Mouse (Mus musculus): ENCODE results near the gene Xpot. TPM values are rescaled to one million over a fixed set of nuclear protein-coding genes. Genes with fewer than 3 reads are reported as not detected.

Gene Xpot
- polyA plus RNA-seq, 1 experiment from 2014 or later, result 63.6 TPM

DNA sequence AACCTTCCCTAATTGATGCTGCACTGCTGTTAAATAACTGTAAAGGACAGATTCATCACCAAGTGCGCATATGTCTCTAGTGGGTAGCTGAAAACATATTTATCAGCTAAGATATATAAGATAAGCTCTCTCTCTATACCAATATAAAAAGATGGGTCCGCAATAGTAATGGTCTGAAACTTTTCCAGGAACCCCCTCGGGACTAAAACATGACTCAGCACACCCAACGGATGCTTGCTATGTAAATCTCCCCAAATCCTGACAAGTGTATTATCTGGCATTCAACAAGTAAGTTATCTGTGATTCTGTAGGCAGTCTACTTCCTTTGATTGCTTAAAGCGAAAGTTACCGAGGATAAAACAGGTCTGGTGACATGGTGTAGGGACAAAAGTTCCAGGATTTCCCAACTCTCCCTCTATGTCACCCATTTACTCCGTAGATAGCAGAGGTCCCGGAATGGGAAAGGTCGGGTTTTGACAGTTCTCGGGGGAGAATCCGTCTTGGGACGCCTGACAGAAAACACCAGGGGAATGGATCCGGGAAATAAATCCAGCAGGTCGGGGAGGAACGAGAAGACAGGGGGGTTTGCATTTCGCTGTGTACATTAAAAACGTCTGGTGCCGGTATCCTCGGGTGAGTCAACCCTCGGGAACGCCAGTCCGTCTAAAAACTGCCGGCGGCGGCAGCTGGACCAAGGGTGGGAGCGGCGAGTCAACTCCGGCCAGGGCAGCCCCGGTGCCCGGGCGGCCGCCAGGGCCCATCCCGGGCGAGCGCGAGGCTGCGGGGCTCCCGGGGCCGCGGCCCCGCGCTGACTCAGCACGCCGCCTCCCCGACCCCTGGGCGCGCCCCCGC lies 40.1 kb downstream of the Xpot start:
- 3% methylated on average over 43 of the region's 48 CpGs for WGBS
- Histone ChIP-seq H3K9me3 (ENCODE audit: control insufficient read depth, low read length) (no peaks in the 10 kb centered on the region), H3K4me2 (replicated peaks; ENCODE audit: low read depth, low read length) (peak overlapping the region; percentile 57), H3K9ac (ENCODE audit: low read depth, low read length) (peak overlapping the region; percentile 92), H3K27ac (ENCODE audit: low read depth, low read length) (peak overlapping the region; percentile 62), H3K36me3 (ENCODE audit: control insufficient read depth, insufficient read depth, low read length) (peaks cover 31% of the 10 kb centered on the region), H3K4me1 (ENCODE audit: control insufficient read depth, insufficient read depth, low read length) (peaks cover 7% of the 10 kb centered on the region; the same call in 1 of the 2 replicates), H3K4me3 (ENCODE audit: low read length) (peak overlapping the region; percentile 85), H3K27me3 (ENCODE audit: control insufficient read depth, insufficient read depth, low read length) (no peaks in the 10 kb centered on the region)
- ATAC-seq (ENCODE audit: low FRiP score, low TSS enrichment), result peak; percentile 74

DNA sequence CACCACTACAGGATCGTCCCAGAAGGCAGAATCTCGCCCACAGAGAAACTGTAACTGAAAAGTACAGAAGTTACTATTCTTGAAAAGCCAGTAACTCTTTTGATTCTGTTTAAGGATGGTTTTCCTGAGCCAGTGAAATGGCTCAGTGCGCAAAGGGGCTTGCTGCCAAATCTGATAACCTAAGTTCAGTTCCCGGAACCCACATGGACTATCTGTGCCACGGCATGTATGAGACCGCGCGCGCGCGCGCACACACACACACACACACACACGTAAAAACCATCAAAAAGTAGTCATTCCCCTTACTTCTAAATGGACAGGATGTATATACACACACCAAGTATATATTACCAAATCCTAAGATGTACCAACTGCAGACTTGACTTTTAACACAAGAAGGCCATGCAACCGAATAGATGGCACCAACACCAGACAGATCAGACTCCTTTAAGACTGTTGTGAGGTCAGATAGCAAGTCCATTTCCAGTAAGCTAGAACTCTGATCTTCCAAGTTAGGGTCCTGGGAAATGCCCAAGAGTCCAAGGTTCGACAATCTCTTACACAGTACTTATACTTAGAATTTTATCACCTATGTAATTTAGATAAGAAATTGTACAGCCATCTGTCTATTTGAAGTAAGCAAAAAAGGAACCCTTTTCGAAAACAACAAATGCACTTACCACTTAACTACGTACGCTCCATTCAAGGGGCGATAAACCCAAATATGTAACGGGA lies 40.9 kb downstream of the Xpot start:
- peaks cover 6% of the 10 kb centered on the region; the same call in 1 of the 2 replicates for H3K4me1 ChIP-seq (ENCODE audit: control insufficient read depth, insufficient read depth, low read length)
- H3K4me3 ChIP-seq (ENCODE audit: low read length), result peak overlapping the region; percentile 85; the same call in 1 of the 2 replicates
- H3K36me3 ChIP-seq (ENCODE audit: control insufficient read depth, insufficient read depth, low read length), result peaks cover 36% of the 10 kb centered on the region
- H3K4me2 ChIP-seq (replicated peaks; ENCODE audit: low read depth, low read length), result peak overlapping the region; percentile 57
- H3K9ac ChIP-seq (ENCODE audit: low read depth, low read length), result peak overlapping the region; percentile 92; the same call in 1 of the 2 replicates
- no peaks in the 10 kb centered on the region for H3K9me3 ChIP-seq (ENCODE audit: control insufficient read depth, low read length)
- WGBS, result 88% methylated on average over 20 of the region's 20 CpGs
- H3K27me3 ChIP-seq (ENCODE audit: control insufficient read depth, insufficient read depth, low read length), result no peaks in the 10 kb centered on the region
- no peak for ATAC-seq (ENCODE audit: low FRiP score, low TSS enrichment)
- no peak overlapping the region for H3K27ac ChIP-seq (ENCODE audit: low read depth, low read length)

DNA sequence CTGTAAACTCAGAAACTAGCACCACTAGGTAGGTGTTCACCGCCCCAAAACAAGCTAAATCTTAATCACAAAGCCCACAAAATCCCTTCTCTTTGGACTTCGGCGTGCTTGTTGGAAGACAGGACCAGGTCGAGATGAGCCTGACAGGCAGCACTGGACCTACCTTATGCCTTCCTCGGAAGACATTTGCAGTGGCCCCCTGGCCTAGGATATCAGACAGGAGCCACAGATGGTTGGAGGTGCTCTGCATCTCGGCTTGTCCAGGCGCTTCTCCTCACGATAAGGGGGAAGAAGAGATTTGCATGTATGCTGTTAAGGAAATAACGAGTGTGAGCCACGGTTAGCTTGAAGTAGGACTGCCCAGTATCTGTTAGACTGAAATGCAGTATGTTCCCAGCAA lies 42.1 kb downstream of the Xpot start:
- no peak overlapping the region for H3K27ac ChIP-seq (ENCODE audit: low read depth, low read length)
- ATAC-seq (ENCODE audit: low FRiP score, low TSS enrichment), result no peak

DNA sequence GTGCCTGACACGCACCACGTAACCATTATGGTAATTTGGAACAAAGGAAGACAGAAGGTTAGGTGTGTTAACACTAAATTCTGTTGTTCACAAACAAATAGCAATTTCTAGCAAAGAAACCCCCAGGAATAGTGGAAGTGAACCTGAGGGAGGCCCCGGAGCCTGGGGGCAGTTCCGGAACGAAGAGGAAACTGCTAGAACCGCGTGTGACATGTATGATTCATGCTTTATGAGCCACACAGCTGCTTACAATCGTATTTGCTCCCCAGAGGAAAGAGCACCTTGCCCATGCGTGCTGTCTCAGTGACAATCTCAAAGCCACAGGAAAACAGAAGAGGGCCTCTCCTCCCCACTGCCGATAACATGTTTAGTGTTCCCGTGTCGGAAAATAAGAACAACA lies 43.1 kb downstream of the Xpot start:
- Histone ChIP-seq H3K9ac (ENCODE audit: low read depth, low read length) (no peak overlapping the region), H3K4me1 (ENCODE audit: control insufficient read depth, insufficient read depth, low read length) (peaks cover 6% of the 10 kb centered on the region; the same call in 1 of the 2 replicates), H3K27ac (ENCODE audit: low read depth, low read length) (no peak overlapping the region), H3K9me3 (ENCODE audit: control insufficient read depth, low read length) (no peaks in the 10 kb centered on the region), H3K27me3 (ENCODE audit: control insufficient read depth, insufficient read depth, low read length) (no peaks in the 10 kb centered on the region), H3K4me3 (ENCODE audit: low read length) (no peak overlapping the region), H3K36me3 (ENCODE audit: control insufficient read depth, insufficient read depth, low read length) (peaks cover 40% of the 10 kb centered on the region), H3K4me2 (replicated peaks; ENCODE audit: low read depth, low read length) (no peak overlapping the region)
- WGBS, result 85% methylated on average over 12 of the region's 12 CpGs
- no peak for ATAC-seq (ENCODE audit: low FRiP score, low TSS enrichment)

More for the DNA sequence above, 42.1 kb downstream of the Xpot start:
- H3K4me3 ChIP-seq (ENCODE audit: low read length), result no peak overlapping the region
- no peaks in the 10 kb centered on the region for H3K9me3 ChIP-seq (ENCODE audit: control insufficient read depth, low read length)
- peaks cover 6% of the 10 kb centered on the region; the same call in 1 of the 2 replicates for H3K4me1 ChIP-seq (ENCODE audit: control insufficient read depth, insufficient read depth, low read length)
- WGBS, result 96% methylated on average over 10 of the region's 10 CpGs
- no peak overlapping the region for H3K4me2 ChIP-seq (replicated peaks; ENCODE audit: low read depth, low read length)
- peaks cover 36% of the 10 kb centered on the region for H3K36me3 ChIP-seq (ENCODE audit: control insufficient read depth, insufficient read depth, low read length)
- no peaks in the 10 kb centered on the region for H3K27me3 ChIP-seq (ENCODE audit: control insufficient read depth, insufficient read depth, low read length)
- H3K9ac ChIP-seq (ENCODE audit: low read depth, low read length), result no peak overlapping the region

DNA sequence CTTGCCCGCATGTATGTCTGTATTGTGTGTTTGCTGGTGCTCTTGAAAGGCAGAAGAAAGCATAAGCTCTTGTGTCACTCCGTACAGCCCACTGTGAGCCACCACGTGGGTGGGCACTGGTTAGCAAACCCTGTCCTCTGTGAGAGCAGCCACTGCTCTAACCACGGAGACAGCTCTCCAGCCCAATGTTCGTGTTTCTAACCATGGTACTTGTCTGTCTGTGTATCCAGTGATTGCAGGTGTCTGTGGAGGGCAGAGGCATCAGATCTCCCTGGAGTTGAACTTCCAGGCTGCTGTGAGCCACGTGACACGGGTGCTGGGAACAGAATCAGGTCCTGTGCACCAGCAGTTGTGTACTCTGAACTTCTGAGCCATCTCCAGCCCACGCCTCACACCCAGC lies 43.8 kb downstream of the Xpot start:
- Histone ChIP-seq H3K36me3 (ENCODE audit: control insufficient read depth, insufficient read depth, low read length) (peaks cover 40% of the 10 kb centered on the region), H3K4me2 (replicated peaks; ENCODE audit: low read depth, low read length) (no peak overlapping the region), H3K9me3 (ENCODE audit: control insufficient read depth, low read length) (no peaks in the 10 kb centered on the region), H3K27ac (ENCODE audit: low read depth, low read length) (no peak overlapping the region), H3K27me3 (ENCODE audit: control insufficient read depth, insufficient read depth, low read length) (no peaks in the 10 kb centered on the region), H3K9ac (ENCODE audit: low read depth, low read length) (no peak overlapping the region), H3K4me1 (ENCODE audit: control insufficient read depth, insufficient read depth, low read length) (peaks cover 6% of the 10 kb centered on the region; the same call in 1 of the 2 replicates), H3K4me3 (ENCODE audit: low read length) (no peak overlapping the region)
- 94% methylated on average over 8 of the region's 8 CpGs for WGBS
- no peak for ATAC-seq (ENCODE audit: low FRiP score, low TSS enrichment)

DNA sequence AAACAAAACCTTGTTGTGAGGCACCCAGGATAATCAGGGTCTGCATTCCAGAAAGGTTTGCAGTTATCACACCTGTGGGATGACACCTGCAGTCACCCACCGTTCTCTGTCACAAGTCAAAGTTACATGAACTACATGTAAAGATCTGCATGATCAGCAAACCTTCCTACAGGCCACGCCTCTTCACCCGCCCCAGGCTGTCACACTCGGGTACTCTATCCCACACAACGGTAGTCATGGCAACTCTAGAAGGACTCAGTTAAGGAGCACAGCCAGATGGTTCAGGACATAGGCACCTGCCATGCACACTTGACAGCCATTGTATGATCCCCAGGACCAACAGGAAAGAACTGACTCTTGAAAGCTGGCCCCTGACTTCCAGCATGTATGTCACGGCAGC lies 44.7 kb downstream of the Xpot start:
- Histone ChIP-seq H3K9me3 (ENCODE audit: control insufficient read depth, low read length) (no peaks in the 10 kb centered on the region), H3K27ac (ENCODE audit: low read depth, low read length) (no peak overlapping the region), H3K4me2 (replicated peaks; ENCODE audit: low read depth, low read length) (no peak overlapping the region), H3K9ac (ENCODE audit: low read depth, low read length) (no peak overlapping the region), H3K27me3 (ENCODE audit: control insufficient read depth, insufficient read depth, low read length) (no peaks in the 10 kb centered on the region), H3K4me3 (ENCODE audit: low read length) (no peak overlapping the region), H3K4me1 (ENCODE audit: control insufficient read depth, insufficient read depth, low read length) (peaks cover 6% of the 10 kb centered on the region; the same call in 1 of the 2 replicates), H3K36me3 (ENCODE audit: control insufficient read depth, insufficient read depth, low read length) (peaks cover 41% of the 10 kb centered on the region)
- ATAC-seq (ENCODE audit: low FRiP score, low TSS enrichment), result peak; percentile 69; the same call in 1 of the 2 replicates
- 78% methylated on average over 6 of the region's 6 CpGs for WGBS

DNA sequence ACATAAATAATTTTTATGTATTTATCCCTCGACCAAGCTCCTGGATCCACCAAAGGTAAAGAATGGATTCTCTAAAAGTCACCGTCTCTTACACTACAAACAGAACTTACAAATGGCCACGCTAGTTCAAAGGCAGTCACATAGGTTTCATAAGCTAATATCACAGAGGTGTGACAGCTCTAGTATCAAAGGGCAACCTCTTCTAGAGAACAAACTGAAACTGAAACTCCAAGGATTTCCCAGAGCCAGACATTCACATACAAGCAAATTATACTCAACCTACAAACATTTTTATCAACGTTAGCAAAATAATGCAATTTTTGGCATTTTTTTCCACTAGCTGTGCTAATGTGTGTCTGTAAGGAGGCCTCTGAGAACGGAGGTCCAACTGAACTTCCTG lies 45.8 kb downstream of the Xpot start:
- 98% methylated on average over 5 of the region's 5 CpGs for WGBS
- no peak for ATAC-seq (ENCODE audit: low FRiP score, low TSS enrichment)
- no peak overlapping the region for H3K4me3 ChIP-seq (ENCODE audit: low read length)
- no peak overlapping the region for H3K4me2 ChIP-seq (replicated peaks; ENCODE audit: low read depth, low read length)
- peaks cover 3% of the 10 kb centered on the region; the same call in 1 of the 2 replicates for H3K4me1 ChIP-seq (ENCODE audit: control insufficient read depth, insufficient read depth, low read length)
- no peak overlapping the region for H3K27ac ChIP-seq (ENCODE audit: low read depth, low read length)
- H3K27me3 ChIP-seq (ENCODE audit: control insufficient read depth, insufficient read depth, low read length), result no peaks in the 10 kb centered on the region
- H3K9ac ChIP-seq (ENCODE audit: low read depth, low read length), result no peak overlapping the region
- H3K36me3 ChIP-seq (ENCODE audit: control insufficient read depth, insufficient read depth, low read length), result peaks cover 49% of the 10 kb centered on the region
- no peaks in the 10 kb centered on the region for H3K9me3 ChIP-seq (ENCODE audit: control insufficient read depth, low read length)

DNA sequence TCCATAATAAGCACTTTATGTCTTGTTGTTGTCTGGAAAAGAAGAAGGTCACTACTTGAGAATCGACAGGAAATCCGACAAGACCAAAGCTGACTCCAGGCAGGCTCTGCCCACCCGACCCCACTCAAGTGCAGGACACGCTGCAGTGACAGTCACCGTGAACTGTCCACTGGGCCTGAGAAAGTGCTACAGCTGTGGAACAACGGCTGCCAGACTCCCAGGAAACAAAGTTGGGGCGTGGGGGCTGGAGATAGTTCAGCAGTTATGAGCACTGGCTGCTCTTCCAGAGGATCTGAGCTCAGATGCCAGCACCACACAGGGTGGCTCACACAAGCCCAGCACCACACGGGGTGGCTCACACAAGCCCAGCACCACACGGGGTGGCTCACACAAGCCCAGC lies 49.8 kb downstream of the Xpot start:
- Histone ChIP-seq H3K36me3 (ENCODE audit: control insufficient read depth, insufficient read depth, low read length) (peaks cover 46% of the 10 kb centered on the region), H3K9me3 (ENCODE audit: control insufficient read depth, low read length) (no peaks in the 10 kb centered on the region), H3K4me2 (replicated peaks; ENCODE audit: low read depth, low read length) (no peak overlapping the region), H3K27ac (ENCODE audit: low read depth, low read length) (no peak overlapping the region), H3K4me3 (ENCODE audit: low read length) (no peak overlapping the region), H3K4me1 (ENCODE audit: control insufficient read depth, insufficient read depth, low read length) (no peaks in the 10 kb centered on the region), H3K9ac (ENCODE audit: low read depth, low read length) (no peak overlapping the region), H3K27me3 (ENCODE audit: control insufficient read depth, insufficient read depth, low read length) (no peaks in the 10 kb centered on the region)
- no peak for ATAC-seq (ENCODE audit: low FRiP score, low TSS enrichment)
- 78% methylated on average over 9 of the region's 9 CpGs for WGBS

All from kidney, embryonic 14.5 days (tissue).